Mouse (Mus musculus) forebrain, postnatal 0 days (tissue): ENCODE measurements around the gene Dapl1. TPM values are rescaled to one million over a fixed set of nuclear protein-coding genes. Genes with fewer than 3 reads are reported as not detected.

Experiments
- ATAC-seq: fragments of 200-750 bp; cut with Nextera tagmentation; 2 replicates; pipeline ENCODE4 v1.8.0; 2017; ENCODE audit warnings: mild to moderate bottlenecking, moderate library complexity
- DNase-seq: peaks from one replicate; pipeline ENCODE4 v3.0.0-alpha.2; 2015
- H3K27ac ChIP-seq: fragments of 300-500 bp; sonication (generic); 2 replicates; pipeline ENCODE4 v1.5.1; 2014; ENCODE audit warnings: low read depth, mild to moderate bottlenecking, antibody characterized with exemption, low read length, moderate library complexity, mixed read lengths
- H3K27me3 ChIP-seq: fragments of 300-500 bp; sonication (generic); 2 replicates; pipeline ENCODE4 v1.6.1; 2014; ENCODE audit warnings: mild to moderate bottlenecking, low read length, mixed read lengths; ENCODE audit not compliant: insufficient read depth
- H3K36me3 ChIP-seq: fragments of 300-500 bp; sonication (generic); 2 replicates; pipeline ENCODE4 v1.6.1; 2014; ENCODE audit warnings: mild to moderate bottlenecking, moderate library complexity; ENCODE audit not compliant: insufficient read depth
- H3K4me1 ChIP-seq: fragments of 300-500 bp; sonication (generic); 2 replicates; pipeline ENCODE4 v1.6.1; 2014; ENCODE audit warnings: antibody characterized with exemption; ENCODE audit not compliant: insufficient read depth
- H3K4me2 ChIP-seq: fragments of 300-500 bp; sonication (generic); 2 replicates; pipeline ENCODE4 v1.6.1; 2014; ENCODE audit warnings: low read depth, mild to moderate bottlenecking, moderate library complexity
- H3K4me3 ChIP-seq: fragments of 300-500 bp; sonication (generic); 2 replicates; pipeline ENCODE4 v1.5.1; 2014; ENCODE audit warnings: low read depth, low read length, mixed read lengths
- H3K9ac ChIP-seq: fragments of 300-500 bp; sonication (generic); 2 replicates; pipeline ENCODE4 v1.6.1; 2014; ENCODE audit warnings: mild to moderate bottlenecking
- H3K9me3 ChIP-seq: fragments of 300-500 bp; sonication (generic); 2 replicates; pipeline ENCODE4 v1.6.1; 2016; ENCODE audit warnings: low read length
- CTCF ChIP-seq: sonication (generic); IDR thresholded peaks from 2 replicates; pipeline ENCODE4 v1.5.1; 2016; ENCODE audit warnings: antibody characterized with exemption, control low read depth, low read depth
- WGBS: fragments of 180-500 bp; shearing (Covaris S2); extraction: QIAGEN DNeasy Blood & Tissue Kit; methylation state at CpG from one replicate; pipeline ENCODE4 v1.1.7; 2014; 5-methylcytosine and 5-hydroxymethylcytosine counted together
- polyA plus RNA-seq: library from polyadenylated mRNA; unstranded; fragments of >200 nt; fragmentation: Nextera tagmentation; extraction: Ambion mirVana; gene quantifications from 2 replicates; pipeline ENCODE4 v1.2.1, GENCODE M21; 2015
- total RNA-seq: library from RNA; depleted of rRNA; stranded (reverse); fragments of >200 nt; gene quantifications from 2 replicates; pipeline ENCODE4 v1.2.3, GENCODE M21; 2014

Dapl1 gene
- total and polyA plus RNA-seq, 2 experiments from 2014 or later: 1.00 to 2.3 TPM

DNA sequence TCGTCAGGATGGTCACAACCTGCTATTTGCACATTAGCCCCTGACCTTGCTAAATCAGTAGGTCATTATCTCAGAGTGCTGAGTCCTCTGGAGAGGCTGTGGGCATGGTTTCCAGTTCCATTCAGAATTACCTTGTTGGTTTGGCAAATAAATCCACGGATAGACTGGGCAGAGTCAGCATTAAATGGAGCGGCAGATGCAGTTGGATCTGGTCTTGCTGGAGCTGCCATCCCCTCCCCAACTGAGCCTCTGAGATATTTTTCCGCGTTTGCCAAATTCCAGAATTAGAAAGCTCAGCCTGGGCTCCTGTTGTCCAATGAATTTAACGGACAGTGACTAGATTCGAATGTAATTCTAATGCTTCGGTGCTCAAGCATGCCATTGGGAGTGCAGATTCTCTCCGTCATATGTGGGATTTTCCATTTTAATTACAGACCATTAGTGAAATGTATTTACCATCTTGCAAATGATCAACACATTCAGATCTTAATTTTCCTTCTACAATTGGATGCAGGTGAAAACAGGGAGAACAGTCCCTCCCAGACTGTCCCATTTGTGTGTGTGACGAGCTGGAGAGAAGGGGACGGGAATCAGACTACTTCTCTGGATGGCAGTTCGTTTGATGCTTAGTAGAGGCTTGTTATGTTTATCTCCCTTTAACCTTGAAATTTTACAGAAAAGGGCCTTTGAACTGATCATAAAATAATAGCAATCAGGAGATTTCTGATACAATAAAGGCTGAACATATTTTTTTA, 20.8 kb upstream of the Dapl1 start:
- peak; percentile 47 for DNase-seq
- no peaks in the 10 kb centered on the region for H3K4me1 ChIP-seq
- no peak for TF ChIP-seq CTCF
- H3K27ac ChIP-seq: no peak overlapping the region
- WGBS: 60% methylated on average over 12 of the region's 12 CpGs
- no peaks in the 10 kb centered on the region for H3K36me3 ChIP-seq
- H3K4me2 ChIP-seq: no peak overlapping the region
- H3K9ac ChIP-seq: no peak overlapping the region
- H3K4me3 ChIP-seq: no peak overlapping the region
- H3K9me3 ChIP-seq: no peaks in the 10 kb centered on the region
- peak; percentile 63 for ATAC-seq
- H3K27me3 ChIP-seq: no peaks in the 10 kb centered on the region

DNA sequence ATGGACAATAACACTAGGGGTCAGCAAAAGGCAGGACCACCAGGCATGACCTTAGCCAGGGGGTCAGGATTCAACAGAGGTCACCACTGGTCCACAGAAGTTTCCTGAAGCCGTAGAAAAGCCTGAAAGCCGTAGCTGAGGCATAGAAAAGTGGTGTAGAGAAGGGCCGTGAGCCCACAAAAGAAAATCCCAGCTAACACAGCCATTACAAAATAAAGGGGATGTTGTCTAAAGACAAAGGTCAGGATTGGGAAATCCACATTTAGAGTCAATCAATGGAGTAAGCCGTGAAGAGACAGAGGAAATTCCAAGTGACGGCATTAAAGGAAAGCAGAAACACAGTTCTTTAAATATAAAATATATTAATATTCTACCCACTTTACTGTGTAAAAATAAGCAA, 18.8 kb upstream of the Dapl1 start:
- H3K27ac ChIP-seq: no peak overlapping the region
- ATAC-seq: no peak
- no peaks in the 10 kb centered on the region for H3K9me3 ChIP-seq
- H3K36me3 ChIP-seq: no peaks in the 10 kb centered on the region
- 54% methylated on average over 5 of the region's 5 CpGs for WGBS
- no peak overlapping the region for H3K9ac ChIP-seq
- H3K4me3 ChIP-seq: no peak overlapping the region
- TF ChIP-seq CTCF: no peak
- H3K4me1 ChIP-seq: no peaks in the 10 kb centered on the region
- H3K4me2 ChIP-seq: no peak overlapping the region
- H3K27me3 ChIP-seq: no peaks in the 10 kb centered on the region
- no peak for DNase-seq

DNA sequence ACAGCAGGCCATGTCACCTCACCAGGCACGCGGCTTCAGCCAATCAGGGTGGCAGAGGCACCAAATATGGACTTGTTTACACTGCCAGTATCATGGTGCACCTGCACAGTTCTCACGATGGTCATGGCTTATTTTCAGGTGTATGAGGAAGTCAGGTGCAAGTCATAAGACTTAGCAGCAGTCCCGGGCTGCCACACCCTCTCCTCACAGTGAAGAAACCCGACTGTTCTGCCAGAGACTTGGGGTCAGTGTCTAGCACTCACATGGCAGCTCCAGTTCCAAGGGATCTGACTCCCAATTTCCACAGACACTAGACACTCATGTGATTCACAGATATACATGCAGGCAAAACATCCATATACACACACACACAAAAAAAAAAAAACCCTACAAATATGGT, 18.1 kb upstream of the Dapl1 start:
- WGBS: 82% methylated on average over 5 of the region's 5 CpGs

DNA sequence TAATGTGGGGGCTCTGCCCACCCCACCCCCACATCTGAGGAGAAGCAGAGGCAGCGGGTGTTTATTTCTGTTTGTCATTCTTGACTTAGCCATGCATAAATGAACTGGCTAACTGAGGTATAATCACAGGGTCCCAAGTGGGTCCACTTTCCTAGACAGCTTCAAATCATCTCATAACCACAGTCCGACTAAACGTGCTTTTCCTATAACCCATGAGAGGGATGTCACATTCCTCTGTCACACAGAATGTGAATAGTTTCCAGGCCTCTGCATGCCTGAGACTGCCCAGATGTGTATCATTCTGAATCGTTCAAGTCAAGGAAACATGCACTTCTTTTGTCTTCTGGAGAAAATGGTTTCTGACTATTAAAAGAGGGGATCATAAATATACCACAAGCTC, 17.4 kb upstream of the Dapl1 start:
- WGBS: 74% methylated on average over 4 of the region's 4 CpGs

More for the DNA sequence above, 18.1 kb upstream of the Dapl1 start:
- no peak for TF ChIP-seq CTCF
- no peak overlapping the region for H3K4me2 ChIP-seq
- H3K9me3 ChIP-seq: no peaks in the 10 kb centered on the region
- H3K4me1 ChIP-seq: no peaks in the 10 kb centered on the region
- H3K36me3 ChIP-seq: no peaks in the 10 kb centered on the region
- H3K27me3 ChIP-seq: no peaks in the 10 kb centered on the region
- H3K9ac ChIP-seq: no peak overlapping the region
- no peak overlapping the region for H3K4me3 ChIP-seq
- no peak overlapping the region for H3K27ac ChIP-seq
- no peak for ATAC-seq
- no peak for DNase-seq

DNA sequence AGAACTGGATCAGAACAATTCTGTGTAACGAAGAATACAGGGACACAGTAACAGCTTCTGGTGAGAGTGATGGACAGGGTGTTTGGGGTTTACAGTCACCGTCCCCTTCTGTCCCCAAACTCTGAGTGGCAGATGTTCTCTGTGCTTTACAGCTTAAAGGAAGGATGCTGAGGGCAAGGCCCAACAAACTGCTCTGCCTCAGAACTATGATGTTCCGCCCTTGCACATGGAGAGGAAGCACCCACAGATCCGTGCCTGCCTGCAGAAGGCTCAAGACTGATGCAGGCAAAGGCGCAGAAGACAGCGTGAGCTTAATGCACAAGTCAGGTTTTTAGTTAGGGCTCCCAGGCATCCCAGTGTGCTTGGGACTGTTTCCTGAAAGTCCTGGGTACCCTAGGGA, 16.5 kb upstream of the Dapl1 start:
- H3K27ac ChIP-seq: no peak overlapping the region
- no peak for TF ChIP-seq CTCF
- ATAC-seq: no peak
- no peaks in the 10 kb centered on the region for H3K4me1 ChIP-seq
- H3K9ac ChIP-seq: no peak overlapping the region
- H3K36me3 ChIP-seq: no peaks in the 10 kb centered on the region
- no peak overlapping the region for H3K4me3 ChIP-seq
- no peak for DNase-seq
- no peaks in the 10 kb centered on the region for H3K9me3 ChIP-seq
- no peak overlapping the region for H3K4me2 ChIP-seq
- 83% methylated on average over 6 of the region's 6 CpGs for WGBS
- no peaks in the 10 kb centered on the region for H3K27me3 ChIP-seq

More for the DNA sequence above, 17.4 kb upstream of the Dapl1 start:
- H3K36me3 ChIP-seq: no peaks in the 10 kb centered on the region
- H3K4me1 ChIP-seq: no peaks in the 10 kb centered on the region
- H3K4me2 ChIP-seq: no peak overlapping the region
- no peak overlapping the region for H3K9ac ChIP-seq
- no peaks in the 10 kb centered on the region for H3K27me3 ChIP-seq
- no peak for ATAC-seq
- H3K4me3 ChIP-seq: no peak overlapping the region
- no peak for DNase-seq
- TF ChIP-seq CTCF: no peak
- no peaks in the 10 kb centered on the region for H3K9me3 ChIP-seq
- no peak overlapping the region for H3K27ac ChIP-seq

DNA sequence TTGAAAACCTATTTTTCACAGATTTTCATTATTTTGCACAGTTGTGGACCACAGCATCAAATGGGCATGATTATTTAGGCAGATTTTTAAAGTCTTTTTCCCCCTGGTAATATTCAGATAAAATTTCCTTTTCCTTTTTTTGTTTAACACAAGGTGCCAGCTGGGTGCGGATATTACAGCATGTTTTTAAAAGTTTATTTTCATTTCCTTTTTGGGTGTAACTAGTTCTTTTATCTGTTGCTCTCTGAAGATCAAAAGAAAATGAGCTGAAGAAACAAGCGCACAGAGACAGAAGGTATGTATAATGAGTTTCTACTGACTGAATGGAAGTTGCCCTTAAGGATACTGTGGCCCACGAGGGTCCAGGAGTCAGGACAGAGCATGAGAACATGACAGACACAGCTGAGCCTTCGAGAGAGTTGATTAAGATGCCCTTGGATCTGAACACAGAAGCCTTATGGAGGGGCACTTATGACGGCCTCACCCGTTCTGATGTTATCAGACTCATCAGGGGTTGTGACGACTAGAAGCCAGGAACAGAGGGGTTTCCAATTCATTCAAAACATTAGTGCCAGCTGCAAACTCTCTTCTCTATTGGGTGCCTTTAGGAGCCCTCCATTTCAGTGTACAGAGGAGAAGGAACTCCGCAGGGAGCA, 14.7 kb upstream of the Dapl1 start:
- ATAC-seq (no peak), DNase-seq (no peak)
- no peaks in the 10 kb centered on the region for H3K9me3 ChIP-seq
- H3K4me1 ChIP-seq: no peaks in the 10 kb centered on the region
- no peaks in the 10 kb centered on the region for H3K27me3 ChIP-seq
- no peak for TF ChIP-seq CTCF
- no peak overlapping the region for H3K27ac ChIP-seq
- no peak overlapping the region for H3K4me3 ChIP-seq
- WGBS: 60% methylated on average over 8 of the region's 8 CpGs
- no peak overlapping the region for H3K4me2 ChIP-seq
- no peak overlapping the region for H3K9ac ChIP-seq
- no peaks in the 10 kb centered on the region for H3K36me3 ChIP-seq

DNA sequence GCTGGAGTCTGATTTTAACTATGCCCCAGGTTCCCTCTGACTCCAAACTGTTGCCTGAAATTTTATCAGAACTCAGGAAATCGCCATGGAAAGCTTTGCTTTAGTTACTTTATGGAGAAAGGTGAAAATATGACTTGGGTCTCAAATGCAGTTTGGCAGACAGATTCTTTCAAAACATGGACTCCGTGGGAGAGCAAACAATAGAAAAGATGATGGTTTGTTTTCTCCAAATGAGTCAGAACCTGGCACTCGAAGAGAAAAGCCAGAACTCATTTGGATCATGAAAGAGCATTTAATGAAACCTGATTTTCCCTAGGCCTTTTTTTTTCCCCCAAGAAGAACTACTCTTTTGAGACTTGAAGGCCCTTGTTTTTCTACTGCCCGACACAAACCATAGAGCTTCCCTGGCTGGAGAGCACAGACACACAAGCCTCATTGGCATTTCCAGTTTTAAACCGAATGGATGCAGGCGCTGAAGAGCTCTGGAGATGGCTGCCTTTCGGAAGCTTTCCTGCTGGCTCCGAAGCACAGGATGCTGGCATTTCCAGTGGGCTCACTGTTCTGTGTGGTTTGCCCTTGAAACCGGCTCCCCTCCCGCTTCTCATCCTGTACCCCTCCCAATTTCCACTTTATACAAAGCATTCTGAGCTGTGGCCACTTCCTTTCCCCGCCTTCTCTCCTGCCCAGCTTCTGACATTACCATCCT, 14.0 kb upstream of the Dapl1 start:
- H3K4me2 ChIP-seq: no peak overlapping the region
- no peaks in the 10 kb centered on the region for H3K4me1 ChIP-seq
- ATAC-seq: 0 out of 2 replicates have a peak, but pooled peaks have one; percentile 36
- H3K36me3 ChIP-seq: no peaks in the 10 kb centered on the region
- H3K27me3 ChIP-seq: no peaks in the 10 kb centered on the region
- H3K27ac ChIP-seq: peak overlapping the region; percentile 4; the same call in 1 of the 2 replicates
- WGBS: 46% methylated on average over 11 of the region's 11 CpGs
- no peak overlapping the region for H3K9ac ChIP-seq
- no peak for TF ChIP-seq CTCF
- H3K4me3 ChIP-seq: no peak overlapping the region
- H3K9me3 ChIP-seq: no peaks in the 10 kb centered on the region
- peak; percentile 18 for DNase-seq
